Mouse (Mus musculus): ENCODE data around the gene Ddias.
A peak's percentile ranks its signal among the peaks of the same experiment; 100 is the strongest.
"Not testable (repeated sequence)": the region's sequence is repeated elsewhere in the genome, so short reads cannot be mapped to it uniquely, and the experiment has no call there.

The Ddias gene

GRCm38 (mm10) chr7:92874116-92874675 lies at the start of gene Ddias, which contains the start of gene Prcp:
Gene Ddias, minus strand, starts transcription at chr7:92874247.
Gene Prcp, plus strand, starts transcription at chr7:92874470.
- peak; percentile 78 for ATAC-seq (ENCODE audit: insufficient number of reproducible peaks, low FRiP score, low TSS enrichment)

GRCm38 (mm10) chr7:92920857-92921172 lies 46.8 kb upstream of the Ddias start:
- no peak for ATAC-seq (ENCODE audit: insufficient number of reproducible peaks, low FRiP score, low TSS enrichment)

- ATAC-seq (ENCODE audit: insufficient number of reproducible peaks, low FRiP score, low TSS enrichment): no peak
Observed at GRCm38 (mm10) chr7:92920172-92920856, 46.3 kb upstream of the Ddias start.

GRCm38 (mm10) chr7:92904285-92904684 lies 30.2 kb upstream of the Ddias start:
- ATAC-seq (ENCODE audit: insufficient number of reproducible peaks, low FRiP score, low TSS enrichment): not testable (repeated sequence)

- peak; percentile 99 for ATAC-seq (ENCODE audit: insufficient number of reproducible peaks, low FRiP score, low TSS enrichment)
Observed at GRCm38 (mm10) chr7:92903360-92904038, 29.5 kb upstream of the Ddias start.

- ATAC-seq (ENCODE audit: insufficient number of reproducible peaks, low FRiP score, low TSS enrichment): no peak
Observed at GRCm38 (mm10) chr7:92897021-92897420, 23.0 kb upstream of the Ddias start.

GRCm38 (mm10) chr7:92896036-92896435 lies 22.0 kb upstream of the Ddias start:
- ATAC-seq (ENCODE audit: insufficient number of reproducible peaks, low FRiP score, low TSS enrichment): no peak

- no peak for ATAC-seq (ENCODE audit: insufficient number of reproducible peaks, low FRiP score, low TSS enrichment)
Observed at GRCm38 (mm10) chr7:92893478-92893877, 19.4 kb upstream of the Ddias start.

GRCm38 (mm10) chr7:92890618-92891230 lies 16.7 kb upstream of the Ddias start:
- ATAC-seq (ENCODE audit: insufficient number of reproducible peaks, low FRiP score, low TSS enrichment): no peak

GRCm38 (mm10) chr7:92890211-92890610 lies 16.2 kb upstream of the Ddias start:
- ATAC-seq (ENCODE audit: insufficient number of reproducible peaks, low FRiP score, low TSS enrichment): no peak

GRCm38 (mm10) chr7:92887230-92887629 lies 13.2 kb upstream of the Ddias start:
- ATAC-seq (ENCODE audit: insufficient number of reproducible peaks, low FRiP score, low TSS enrichment): no peak

- no peak for ATAC-seq (ENCODE audit: insufficient number of reproducible peaks, low FRiP score, low TSS enrichment)
Observed at GRCm38 (mm10) chr7:92886801-92887200, 12.8 kb upstream of the Ddias start.

- no peak for ATAC-seq (ENCODE audit: insufficient number of reproducible peaks, low FRiP score, low TSS enrichment)
Observed at GRCm38 (mm10) chr7:92884998-92885660, 11.1 kb upstream of the Ddias start.

GRCm38 (mm10) chr7:92883850-92884716 lies 10.0 kb upstream of the Ddias start:
- ATAC-seq (ENCODE audit: insufficient number of reproducible peaks, low FRiP score, low TSS enrichment): no peak

GRCm38 (mm10) chr7:92878575-92879285 lies 4.7 kb upstream of the Ddias start:
- no peak for ATAC-seq (ENCODE audit: insufficient number of reproducible peaks, low FRiP score, low TSS enrichment)

GRCm38 (mm10) chr7:92876538-92876937 lies 2.5 kb upstream of the Ddias start:
- no peak for ATAC-seq (ENCODE audit: insufficient number of reproducible peaks, low FRiP score, low TSS enrichment)

- ATAC-seq (ENCODE audit: insufficient number of reproducible peaks, low FRiP score, low TSS enrichment): no peak
Observed at GRCm38 (mm10) chr7:92876066-92876465, 2.0 kb upstream of the Ddias start.

- peak; percentile 95 for ATAC-seq (ENCODE audit: insufficient number of reproducible peaks, low FRiP score, low TSS enrichment)
Observed at GRCm38 (mm10) chr7:92874761-92875408, 838 bp upstream of the Ddias start.

GRCm38 (mm10) chr7:92871596-92871995 lies 2.5 kb downstream of the Ddias start:
- ATAC-seq (ENCODE audit: insufficient number of reproducible peaks, low FRiP score, low TSS enrichment): no peak

Measured in cerebellum, adult (tissue).